Mouse (Mus musculus) midbrain, embryonic 13.5 days (tissue): Measurements from ENCODE around the gene Alyref2. TPM values are rescaled to one million over a fixed set of nuclear protein-coding genes. Genes with fewer than 3 reads are reported as not detected.

Experiments used
- ATAC-seq: fragments of 200-750 bp; cut with Nextera tagmentation; 2 replicates; pipeline ENCODE4 v1.8.0; 2017; ENCODE audit warnings: mild to moderate bottlenecking, moderate TSS enrichment, moderate library complexity
- H3K27ac ChIP-seq: fragments of 300-500 bp; sonication (generic); 2 replicates; pipeline ENCODE4 v1.5.1; 2015; ENCODE audit warnings: inconsistent platforms, mild to moderate bottlenecking, moderate library complexity
- H3K27me3 ChIP-seq: fragments of 300-500 bp; sonication (generic); 2 replicates; pipeline ENCODE4 v1.6.1; 2015; ENCODE audit warnings: mild to moderate bottlenecking, inconsistent platforms
- H3K36me3 ChIP-seq: fragments of 300-500 bp; sonication (generic); 2 replicates; pipeline ENCODE4 v1.6.1; 2015; ENCODE audit warnings: mild to moderate bottlenecking, inconsistent platforms
- H3K4me1 ChIP-seq: fragments of 300-500 bp; sonication (generic); replicated peaks from 2 replicates; pipeline ENCODE4 v1.6.1; 2015; ENCODE audit warnings: inconsistent platforms
- H3K4me2 ChIP-seq: fragments of 300-500 bp; sonication (generic); replicated peaks from 2 replicates; pipeline ENCODE4 v1.6.1; 2015; ENCODE audit warnings: moderate library complexity, mild to moderate bottlenecking, inconsistent platforms
- H3K4me3 ChIP-seq: fragments of 300-500 bp; sonication (generic); replicated peaks from 2 replicates; pipeline ENCODE4 v1.5.1; 2015; ENCODE audit warnings: mild to moderate bottlenecking, inconsistent platforms
- H3K9ac ChIP-seq: fragments of 300-500 bp; sonication (generic); replicated peaks from 2 replicates; pipeline ENCODE4 v1.6.1; 2015; ENCODE audit warnings: mild to moderate bottlenecking, inconsistent platforms
- H3K9me3 ChIP-seq: fragments of 300-500 bp; sonication (generic); 2 replicates; pipeline ENCODE4 v1.6.1; 2016; ENCODE audit warnings: mild to moderate bottlenecking, inconsistent platforms
- WGBS: fragments of 180-500 bp; shearing (Covaris S2); methylation state at CpG from one replicate; pipeline ENCODE4 v1.1.7; 2015; 5-methylcytosine and 5-hydroxymethylcytosine counted together
- polyA plus RNA-seq: library from polyadenylated mRNA; unstranded; fragments of >200 nt; fragmentation: Nextera tagmentation; extraction: Ambion mirVana; gene quantifications from 2 replicates; pipeline ENCODE4 v1.2.1, GENCODE M21; 2015

The Alyref2 gene
- polyA plus RNA-seq = 30.1 and 31.2 TPM in 2 replicates

GRCm38 (mm10) chr1:171503250-171503591 is at the start of gene Alyref2:
Gene Alyref2, plus strand, starts transcription at chr1:171503478.
- WGBS = 0% methylated on average over 19 of the region's 19 CpGs
- H3K4me1 ChIP-seq = peaks cover 10% of the 10 kb centered on the region
- H3K36me3 ChIP-seq = peaks cover 14% of the 10 kb centered on the region
- H3K27me3 ChIP-seq = no peaks in the 10 kb centered on the region
- H3K4me3 ChIP-seq = peak within 1 kb of the TSS; percentile 49
- peak within 1 kb of the TSS; percentile 56 for H3K4me2 ChIP-seq
- H3K9ac ChIP-seq = peak within 1 kb of the TSS; percentile 70
- ATAC-seq = peak; percentile 88
- no peaks in the 10 kb centered on the region for H3K9me3 ChIP-seq
- H3K27ac ChIP-seq = peak within 1 kb of the TSS; percentile 96

DNA sequence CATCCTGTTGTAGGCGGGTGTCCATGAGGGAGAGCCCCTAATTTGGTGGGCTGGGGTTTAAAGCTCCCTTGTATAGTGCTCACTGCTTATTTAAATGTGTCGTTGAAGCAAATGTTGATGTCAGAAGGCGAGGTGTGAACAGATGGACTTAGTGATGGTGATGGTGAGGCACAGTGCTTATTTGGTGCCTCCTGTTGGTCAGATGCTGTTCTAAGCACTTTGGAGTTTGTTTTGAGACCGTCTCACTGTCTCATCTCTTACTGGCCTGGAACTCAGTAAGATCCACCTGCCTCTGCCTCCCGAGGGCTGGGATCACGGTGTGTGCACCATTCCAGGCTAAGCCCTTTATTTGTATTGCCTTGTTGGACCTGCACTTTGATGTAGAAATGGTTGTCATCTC is 48.4 kb upstream of the Alyref2 start:
- Histone ChIP-seq H3K9ac (no peak overlapping the region), H3K4me3 (no peak overlapping the region), H3K27me3 (no peaks in the 10 kb centered on the region), H3K27ac (no peak overlapping the region), H3K9me3 (no peaks in the 10 kb centered on the region), H3K36me3 (no peaks in the 10 kb centered on the region), H3K4me1 (peaks cover 5% of the 10 kb centered on the region), H3K4me2 (no peak overlapping the region)
- no peak for ATAC-seq
- 83% methylated on average over 6 of the region's 6 CpGs for WGBS

GRCm38 (mm10) chr1:171457568-171457967 is 45.7 kb upstream of the Alyref2 start:
- H3K9ac ChIP-seq = no peak overlapping the region
- ATAC-seq = no peak
- no peak overlapping the region for H3K4me2 ChIP-seq
- no peaks in the 10 kb centered on the region for H3K36me3 ChIP-seq
- H3K27ac ChIP-seq = no peak overlapping the region
- 95% methylated on average over 1 of the region's 1 CpGs for WGBS
- no peak overlapping the region for H3K4me3 ChIP-seq
- H3K9me3 ChIP-seq = no peaks in the 10 kb centered on the region
- H3K27me3 ChIP-seq = no peaks in the 10 kb centered on the region
- H3K4me1 ChIP-seq = peaks cover 12% of the 10 kb centered on the region

DNA sequence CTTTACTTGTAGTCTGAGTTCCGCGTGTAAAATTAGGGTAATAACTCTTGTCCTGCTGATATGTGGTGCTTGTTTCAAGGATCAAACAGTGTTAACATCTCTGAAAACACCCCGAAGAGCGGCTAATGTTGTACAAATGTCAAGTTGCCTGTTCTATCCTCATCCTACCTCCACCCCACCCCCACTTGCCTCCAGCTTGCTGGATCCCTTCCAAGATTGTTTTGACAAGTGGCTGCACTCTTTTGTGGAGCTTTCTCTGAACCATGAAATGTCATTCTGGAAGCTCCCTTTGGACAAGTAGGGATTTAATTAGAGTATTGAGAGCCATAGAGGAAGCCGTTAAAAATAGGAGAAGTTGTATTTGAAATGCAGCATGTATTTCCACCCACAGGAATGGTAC is 43.5 kb upstream of the Alyref2 start:
- Histone ChIP-seq H3K4me2 (peak overlapping the region; percentile 9; the same call in 1 of the 2 replicates), H3K9ac (no peak overlapping the region), H3K4me3 (no peak overlapping the region), H3K27me3 (no peaks in the 10 kb centered on the region), H3K4me1 (peaks cover 12% of the 10 kb centered on the region), H3K9me3 (no peaks in the 10 kb centered on the region), H3K36me3 (no peaks in the 10 kb centered on the region), H3K27ac (no peak overlapping the region)
- 51% methylated on average over 5 of the region's 5 CpGs for WGBS
- no peak for ATAC-seq

- peaks cover 12% of the 10 kb centered on the region for H3K4me1 ChIP-seq
- no peaks in the 10 kb centered on the region for H3K27me3 ChIP-seq
- no peak overlapping the region for H3K4me3 ChIP-seq
- no peak overlapping the region for H3K27ac ChIP-seq
- ATAC-seq = no peak
- no peak overlapping the region for H3K9ac ChIP-seq
- no peaks in the 10 kb centered on the region for H3K36me3 ChIP-seq
- 0 out of 2 replicates have a peak overlapping the region, but pooled peaks have one; percentile 9 for H3K4me2 ChIP-seq
- WGBS = 93% methylated on average over 22 of the region's 22 CpGs
- no peaks in the 10 kb centered on the region for H3K9me3 ChIP-seq
These were observed 42.5 kb upstream of the Alyref2 start for GRCm38 (mm10) chr1:171460551-171461503.

DNA sequence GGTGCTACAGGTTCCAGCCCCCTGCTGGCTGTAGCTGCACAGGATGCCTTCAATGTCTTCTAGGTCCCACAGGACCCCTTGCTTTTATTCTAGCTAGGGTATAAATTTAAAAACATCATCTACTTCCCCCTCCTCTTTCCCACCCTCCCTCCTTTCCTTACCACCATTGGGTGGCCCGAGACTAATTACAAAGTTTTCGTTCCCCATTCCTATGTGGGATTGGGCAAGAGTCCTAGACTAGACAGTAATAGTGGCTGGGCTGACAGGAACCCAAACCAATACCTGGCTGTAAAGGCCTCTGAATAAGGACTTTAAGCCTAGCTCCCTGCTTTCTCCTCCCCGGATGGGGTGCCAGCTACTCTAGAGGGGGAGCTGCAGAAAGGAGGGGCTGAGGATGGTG is 40.1 kb upstream of the Alyref2 start:
- no peaks in the 10 kb centered on the region for H3K36me3 ChIP-seq
- no peak overlapping the region for H3K4me3 ChIP-seq
- H3K9ac ChIP-seq = no peak overlapping the region
- no peak overlapping the region for H3K4me2 ChIP-seq
- ATAC-seq = no peak
- no peaks in the 10 kb centered on the region for H3K9me3 ChIP-seq
- no peak overlapping the region for H3K27ac ChIP-seq
- H3K4me1 ChIP-seq = peaks cover 12% of the 10 kb centered on the region
- no peaks in the 10 kb centered on the region for H3K27me3 ChIP-seq
- WGBS = 97% methylated on average over 3 of the region's 3 CpGs

- Histone ChIP-seq H3K4me2 (no peak overlapping the region), H3K4me1 (no peaks in the 10 kb centered on the region), H3K9ac (no peak overlapping the region), H3K27ac (no peak overlapping the region), H3K36me3 (no peaks in the 10 kb centered on the region), H3K4me3 (no peak overlapping the region), H3K27me3 (no peaks in the 10 kb centered on the region), H3K9me3 (no peaks in the 10 kb centered on the region)
- ATAC-seq = no peak
- 91% methylated on average over 5 of the region's 5 CpGs for WGBS
These were observed 37.4 kb upstream of the Alyref2 start for GRCm38 (mm10) chr1:171465749-171466412.

- WGBS = 85% methylated on average over 4 of the region's 4 CpGs
- H3K27ac ChIP-seq = no peak overlapping the region
- H3K9ac ChIP-seq = no peak overlapping the region
- no peaks in the 10 kb centered on the region for H3K36me3 ChIP-seq
- no peak overlapping the region for H3K4me3 ChIP-seq
- ATAC-seq = no peak
- no peaks in the 10 kb centered on the region for H3K4me1 ChIP-seq
- no peaks in the 10 kb centered on the region for H3K9me3 ChIP-seq
- no peaks in the 10 kb centered on the region for H3K27me3 ChIP-seq
- no peak overlapping the region for H3K4me2 ChIP-seq
These were observed 36.7 kb upstream of the Alyref2 start for GRCm38 (mm10) chr1:171466565-171466964.

- Histone ChIP-seq H3K36me3 (no peaks in the 10 kb centered on the region), H3K27ac (no peak overlapping the region), H3K4me2 (no peak overlapping the region), H3K9ac (no peak overlapping the region), H3K4me1 (no peaks in the 10 kb centered on the region), H3K9me3 (no peaks in the 10 kb centered on the region), H3K4me3 (no peak overlapping the region), H3K27me3 (no peaks in the 10 kb centered on the region)
- 94% methylated on average over 3 of the region's 3 CpGs for whole genome bisulfite sequencing
- no peak for ATAC-seq
These were observed 33.6 kb upstream of the Alyref2 start for GRCm38 (mm10) chr1:171469678-171470077.

GRCm38 (mm10) chr1:171470371-171470871 is 32.9 kb upstream of the Alyref2 start:
- 0 out of 2 replicates have a peak, but pooled peaks have one; percentile 3 for ATAC-seq
- Histone ChIP-seq H3K9me3 (no peaks in the 10 kb centered on the region), H3K4me2 (no peak overlapping the region), H3K4me1 (no peaks in the 10 kb centered on the region), H3K4me3 (no peak overlapping the region), H3K9ac (no peak overlapping the region), H3K36me3 (no peaks in the 10 kb centered on the region), H3K27ac (no peak overlapping the region), H3K27me3 (no peaks in the 10 kb centered on the region)
- WGBS = 37% methylated on average over 7 of the region's 7 CpGs

DNA sequence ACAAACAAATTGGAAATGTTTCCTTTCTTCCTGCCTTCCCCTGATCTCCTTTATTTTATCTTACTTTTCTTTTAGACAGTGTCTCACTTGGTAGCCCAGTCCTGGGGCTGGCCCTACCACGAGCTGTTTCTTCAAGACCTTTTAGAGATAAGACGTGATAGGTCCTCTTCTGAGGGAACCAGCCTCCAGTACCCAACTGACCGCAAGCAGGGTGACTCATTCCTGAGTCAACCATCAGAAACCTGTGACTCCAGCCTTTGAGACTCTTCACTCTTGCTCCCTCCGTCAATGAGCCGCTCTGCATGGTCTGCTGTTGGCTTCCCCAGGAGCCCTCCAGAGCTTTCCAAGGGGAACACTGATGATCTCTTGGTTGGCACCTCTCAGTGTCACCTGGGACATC is 32.4 kb upstream of the Alyref2 start:
- no peak overlapping the region for H3K4me2 ChIP-seq
- WGBS = 89% methylated on average over 5 of the region's 5 CpGs
- H3K4me1 ChIP-seq = no peaks in the 10 kb centered on the region
- H3K27me3 ChIP-seq = no peaks in the 10 kb centered on the region
- no peaks in the 10 kb centered on the region for H3K36me3 ChIP-seq
- H3K9ac ChIP-seq = no peak overlapping the region
- no peaks in the 10 kb centered on the region for H3K9me3 ChIP-seq
- no peak overlapping the region for H3K4me3 ChIP-seq
- ATAC-seq = no peak
- no peak overlapping the region for H3K27ac ChIP-seq

GRCm38 (mm10) chr1:171471452-171471851 is 31.8 kb upstream of the Alyref2 start:
- Histone ChIP-seq H3K4me2 (no peak overlapping the region), H3K4me1 (no peaks in the 10 kb centered on the region), H3K27me3 (no peaks in the 10 kb centered on the region), H3K9me3 (no peaks in the 10 kb centered on the region), H3K9ac (no peak overlapping the region), H3K4me3 (no peak overlapping the region), H3K27ac (no peak overlapping the region), H3K36me3 (no peaks in the 10 kb centered on the region)
- no peak for ATAC-seq
- 43% methylated on average over 1 of the region's 1 CpGs for WGBS
